Mouse (Mus musculus) embryo, embryonic 11 days (tissue): ENCODE results near the gene Elp5.
A peak's percentile ranks its signal among the peaks of the same experiment; 100 is the strongest.
"Not testable (repeated sequence)": the region's sequence is repeated elsewhere in the genome, so short reads cannot be mapped to it uniquely, and the experiment has no call there.

Source experiments
- DNase-seq: peaks from one replicate; pipeline ENCODE4 v3.0.0-alpha.2; 2015

The Elp5 gene

GRCm38 (mm10) chr11:69932254-69932653, 50.1 kb downstream of the Elp5 start:
- DNase-seq: no peak

GRCm38 (mm10) chr11:69931769-69932168, 50.5 kb downstream of the Elp5 start:
- DNase-seq: no peak

- no peak for DNase-seq
These were observed 51.3 kb downstream of the Elp5 start for GRCm38 (mm10) chr11:69930967-69931537.

GRCm38 (mm10) chr11:69930176-69930575, 52.1 kb downstream of the Elp5 start:
- not testable (repeated sequence) for DNase-seq

GRCm38 (mm10) chr11:69929712-69930111, 52.6 kb downstream of the Elp5 start:
- no peak for DNase-seq

GRCm38 (mm10) chr11:69927501-69927900, 54.8 kb downstream of the Elp5 start:
- DNase-seq: no peak

- no peak for DNase-seq
These were observed 59.5 kb downstream of the Elp5 start for GRCm38 (mm10) chr11:69922796-69923195.

- DNase-seq: peak; percentile 31
These were observed 60.1 kb downstream of the Elp5 start for GRCm38 (mm10) chr11:69922012-69922756.

- DNase-seq: peak; percentile 99
These were observed 61.0 kb downstream of the Elp5 start, which contains the start of gene Eif5a for GRCm38 (mm10) chr11:69921114-69922011. Gene Eif5a, minus strand, starts transcription at chr11:69921958.

GRCm38 (mm10) chr11:69920266-69921031, 61.9 kb downstream of the Elp5 start:
- peak; percentile 69 for DNase-seq

GRCm38 (mm10) chr11:69919661-69920265, 62.6 kb downstream of the Elp5 start:
- DNase-seq: peak; percentile 75

GRCm38 (mm10) chr11:69919053-69919452, 63.3 kb downstream of the Elp5 start:
- no peak for DNase-seq
